Mouse (Mus musculus) hindbrain, embryonic 10.5 days (tissue): ENCODE measurements around the gene Tanc1. TPM values are rescaled to one million over a fixed set of nuclear protein-coding genes. Genes with fewer than 3 reads are reported as not detected.

ENCODE experiments used
- DNase-seq: peaks from one replicate; pipeline ENCODE4 v3.0.0-alpha.2; 2017; ENCODE audit warnings: low spot score
- H3K27ac ChIP-seq: fragments of 300-500 bp; sonication (generic); 2 replicates; pipeline ENCODE4 v1.5.1; 2016; ENCODE audit warnings: mild to moderate bottlenecking, moderate library complexity
- H3K27me3 ChIP-seq: fragments of 300-500 bp; sonication (generic); 2 replicates; pipeline ENCODE4 v1.6.1; 2016; ENCODE audit warnings: mild to moderate bottlenecking; ENCODE audit not compliant: poor library complexity, insufficient read depth, severe bottlenecking
- H3K36me3 ChIP-seq: fragments of 300-500 bp; sonication (generic); 2 replicates; pipeline ENCODE4 v1.6.1; 2016; ENCODE audit warnings: mild to moderate bottlenecking, moderate library complexity
- H3K4me1 ChIP-seq: fragments of 300-500 bp; sonication (generic); replicated peaks from 2 replicates; pipeline ENCODE4 v1.6.1; 2016; ENCODE audit warnings: mild to moderate bottlenecking
- H3K4me3 ChIP-seq: fragments of 300-500 bp; sonication (generic); 2 replicates; pipeline ENCODE4 v1.5.1; 2016; ENCODE audit warnings: mild to moderate bottlenecking, moderate library complexity
- H3K9me3 ChIP-seq: fragments of 300-500 bp; sonication (generic); 2 replicates; pipeline ENCODE4 v1.6.1; 2016; ENCODE audit warnings: mild to moderate bottlenecking, moderate library complexity
- WGBS: fragments of 180-500 bp; shearing (Covaris S2); methylation state at CpG from one replicate; pipeline ENCODE4 v1.1.7; 2016; 5-methylcytosine and 5-hydroxymethylcytosine counted together
- polyA plus RNA-seq: library from polyadenylated mRNA; unstranded; fragments of >200 nt; fragmentation: Nextera tagmentation; extraction: Ambion mirVana; gene quantifications from 2 replicates; pipeline ENCODE4 v1.2.1, GENCODE M21; 2016

The Tanc1 gene
- polyA plus RNA-seq, 1 experiment from 2014 or later, result 15.9 TPM

DNA sequence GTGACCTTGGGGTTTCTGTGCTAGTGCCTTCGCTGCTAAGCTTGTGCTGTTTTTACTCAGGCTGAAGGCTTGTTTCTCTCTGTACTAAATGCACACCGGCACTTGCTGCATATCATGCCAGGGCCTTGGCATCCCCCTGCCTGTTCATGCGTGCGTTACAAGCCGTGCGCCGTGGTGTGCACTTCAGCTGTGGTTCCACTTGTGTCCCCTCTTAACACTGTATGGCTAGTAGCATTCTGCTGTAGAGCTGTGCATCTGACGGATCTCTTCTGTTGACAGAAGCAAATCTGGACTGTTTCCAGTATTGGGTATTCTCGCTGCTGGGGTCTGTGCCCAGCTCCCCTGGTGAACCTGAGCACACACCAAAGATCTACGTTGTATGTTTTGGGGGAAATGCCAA lies 241.7 kb downstream of the Tanc1 start:
- H3K4me1 ChIP-seq, result peaks cover 3% of the 10 kb centered on the region
- no peak overlapping the region for H3K27ac ChIP-seq
- no peak for DNase-seq
- peaks cover 8% of the 10 kb centered on the region for H3K36me3 ChIP-seq
- H3K27me3 ChIP-seq, result no peaks in the 10 kb centered on the region
- 95% methylated on average over 10 of the region's 10 CpGs for WGBS
- no peaks in the 10 kb centered on the region for H3K9me3 ChIP-seq
- no peak overlapping the region for H3K4me3 ChIP-seq

DNA sequence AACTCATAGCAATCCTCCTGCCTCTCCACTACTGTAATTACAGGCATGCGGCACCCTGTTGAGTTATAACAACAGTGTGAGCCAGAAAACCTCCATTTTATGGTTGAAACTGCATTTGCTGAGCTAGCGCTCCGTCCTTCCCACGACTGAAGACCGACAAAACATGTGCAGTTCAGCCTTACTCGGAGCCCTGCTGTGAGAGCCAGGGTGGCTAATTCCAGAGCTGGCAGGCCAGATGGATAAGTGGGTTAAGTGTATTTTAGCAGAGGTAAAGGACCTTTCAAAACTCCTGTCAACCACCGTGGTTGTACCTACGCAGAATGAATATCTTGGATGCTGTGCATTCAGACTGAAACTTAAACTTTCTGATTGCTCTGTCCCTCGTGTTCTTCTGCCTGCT lies 242.5 kb downstream of the Tanc1 start:
- H3K27ac ChIP-seq, result no peak overlapping the region
- H3K27me3 ChIP-seq, result no peaks in the 10 kb centered on the region
- peaks cover 9% of the 10 kb centered on the region for H3K4me1 ChIP-seq
- H3K9me3 ChIP-seq, result no peaks in the 10 kb centered on the region
- WGBS, result 81% methylated on average over 9 of the region's 9 CpGs
- no peak for DNase-seq
- H3K4me3 ChIP-seq, result no peak overlapping the region
- peaks cover 8% of the 10 kb centered on the region for H3K36me3 ChIP-seq

DNA sequence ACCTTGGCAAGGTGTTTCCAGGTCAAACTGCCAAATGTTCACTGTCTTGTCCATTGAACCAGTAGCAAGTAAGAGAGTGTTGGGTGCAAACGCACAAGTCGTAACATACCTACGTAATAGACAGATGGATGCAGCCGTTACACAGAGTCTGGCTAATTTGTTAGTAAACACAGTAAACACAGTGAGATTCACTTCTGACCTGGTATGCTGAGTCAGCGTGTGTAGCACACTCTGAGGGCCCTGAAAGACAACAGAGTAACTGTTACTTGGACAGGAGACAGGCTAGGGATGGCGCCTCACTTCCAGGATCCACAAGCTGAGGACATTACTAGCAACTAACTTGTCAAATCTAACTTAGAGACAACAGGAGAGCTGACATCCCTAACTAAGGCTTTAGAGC lies 250.8 kb downstream of the Tanc1 start:
- Histone ChIP-seq H3K27me3 (0 out of 2 replicates have a peak, but pooled peaks cover 4% of the 10 kb centered on the region), H3K4me1 (peaks cover 15% of the 10 kb centered on the region), H3K27ac (no peak overlapping the region), H3K36me3 (no peaks in the 10 kb centered on the region), H3K4me3 (no peak overlapping the region), H3K9me3 (no peaks in the 10 kb centered on the region)
- whole genome bisulfite sequencing, result 90% methylated on average over 6 of the region's 6 CpGs
- no peak for DNase-seq

DNA sequence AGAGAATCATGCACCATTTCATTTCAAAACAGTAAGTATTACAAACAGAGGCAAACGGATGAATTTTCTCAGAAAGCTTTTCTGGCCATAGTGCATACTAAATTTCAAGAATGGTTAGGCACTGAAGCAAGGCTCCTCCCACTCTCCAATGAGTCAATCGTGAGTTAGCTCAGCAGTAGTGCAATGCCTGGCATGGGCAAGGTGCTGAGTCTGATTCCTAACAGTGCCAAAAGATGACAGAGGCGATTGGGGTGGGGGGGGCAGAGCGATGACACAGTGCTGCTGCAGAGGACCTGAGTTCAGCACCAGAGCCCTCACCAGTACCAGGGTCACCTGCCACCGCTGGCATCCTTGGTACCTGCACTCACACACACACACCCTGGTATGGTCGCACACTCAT lies 258.7 kb downstream of the Tanc1 start:
- 0 out of 2 replicates have a peak, but pooled peaks cover 8% of the 10 kb centered on the region for H3K36me3 ChIP-seq
- H3K4me1 ChIP-seq, result no peaks in the 10 kb centered on the region
- H3K27me3 ChIP-seq, result no peaks in the 10 kb centered on the region
- no peak overlapping the region for H3K4me3 ChIP-seq
- no peak overlapping the region for H3K27ac ChIP-seq
- H3K9me3 ChIP-seq, result no peaks in the 10 kb centered on the region
- WGBS, result 90% methylated on average over 6 of the region's 6 CpGs
- DNase-seq, result no peak

DNA sequence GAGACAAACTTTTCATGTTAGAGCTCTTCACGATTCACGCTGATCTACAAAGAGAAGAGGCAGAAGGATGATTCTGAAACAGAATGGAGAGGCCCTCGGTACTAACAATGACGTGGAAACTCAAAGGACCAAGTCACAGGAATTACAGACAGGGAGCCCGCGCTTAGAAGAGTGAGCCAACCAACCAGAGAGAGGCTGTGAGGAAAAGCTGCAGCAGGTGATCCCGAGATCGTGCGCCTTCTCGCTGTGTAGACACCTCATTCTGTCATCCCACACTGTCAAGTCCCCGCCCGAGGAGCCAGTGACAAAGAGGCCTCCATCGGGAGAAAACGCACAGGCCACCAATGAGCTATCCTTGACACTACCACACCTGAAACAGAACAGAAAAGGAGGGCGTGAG lies 264.6 kb downstream of the Tanc1 start:
- Histone ChIP-seq H3K4me1 (no peaks in the 10 kb centered on the region), H3K27ac (no peak overlapping the region), H3K27me3 (no peaks in the 10 kb centered on the region), H3K9me3 (peaks cover 7% of the 10 kb centered on the region; the same call in 1 of the 2 replicates), H3K4me3 (no peak overlapping the region), H3K36me3 (peaks cover 12% of the 10 kb centered on the region; the same call in 1 of the 2 replicates)
- 88% methylated on average over 15 of the region's 15 CpGs for WGBS
- no peak for DNase-seq

DNA sequence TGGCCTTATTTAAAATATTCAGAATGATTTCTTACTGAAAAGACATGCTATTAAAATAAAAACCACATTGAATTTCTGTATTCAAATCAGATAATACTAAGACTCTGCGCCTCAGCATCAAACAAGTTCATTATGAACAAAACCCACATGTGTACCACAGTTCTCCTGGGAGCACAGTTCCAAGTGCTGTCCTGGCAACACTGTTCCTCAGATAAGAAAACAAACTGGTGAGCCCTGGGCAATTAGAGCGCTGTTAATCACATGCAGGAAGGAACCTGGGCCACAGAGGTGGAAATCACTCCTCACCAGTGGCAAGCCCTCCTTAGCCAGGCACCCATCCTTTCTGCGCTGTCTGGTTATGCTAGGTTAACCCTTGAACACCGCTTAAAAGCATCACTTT lies 265.5 kb downstream of the Tanc1 start:
- H3K27ac ChIP-seq, result no peak overlapping the region
- peaks cover 7% of the 10 kb centered on the region; the same call in 1 of the 2 replicates for H3K9me3 ChIP-seq
- no peaks in the 10 kb centered on the region for H3K27me3 ChIP-seq
- no peak overlapping the region for H3K4me3 ChIP-seq
- H3K4me1 ChIP-seq, result 0 out of 2 replicates have a peak, but pooled peaks cover 6% of the 10 kb centered on the region
- H3K36me3 ChIP-seq, result peaks cover 7% of the 10 kb centered on the region; the same call in 1 of the 2 replicates
- DNase-seq, result no peak
- 87% methylated on average over 4 of the region's 4 CpGs for WGBS

DNA sequence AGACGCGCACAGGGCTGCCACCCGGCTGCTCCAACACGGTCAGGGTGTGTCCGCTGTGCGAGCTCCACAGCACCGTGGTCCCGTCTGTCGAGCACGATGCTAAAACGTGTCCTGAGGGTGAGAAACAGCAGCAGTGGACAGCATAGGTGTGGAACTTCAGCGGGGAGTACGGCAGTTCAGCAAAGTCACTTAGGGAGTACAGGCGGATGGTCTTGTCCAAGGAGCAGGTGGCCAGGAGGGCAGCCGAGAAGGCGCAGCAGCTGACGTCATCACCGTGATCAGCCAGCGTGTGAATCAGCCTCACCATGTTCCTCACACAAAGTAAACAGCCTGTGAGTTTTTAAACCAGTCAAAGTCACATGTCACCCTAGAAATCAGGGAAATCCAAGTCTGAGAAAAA lies 266.4 kb downstream of the Tanc1 start:
- no peak overlapping the region for H3K4me3 ChIP-seq
- H3K27ac ChIP-seq, result no peak overlapping the region
- no peak for DNase-seq
- peaks cover 11% of the 10 kb centered on the region; the same call in 1 of the 2 replicates for H3K4me1 ChIP-seq
- peaks cover 7% of the 10 kb centered on the region; the same call in 1 of the 2 replicates for H3K9me3 ChIP-seq
- H3K27me3 ChIP-seq, result no peaks in the 10 kb centered on the region
- peaks cover 4% of the 10 kb centered on the region; the same call in 1 of the 2 replicates for H3K36me3 ChIP-seq
- 80% methylated on average over 19 of the region's 19 CpGs for WGBS

DNA sequence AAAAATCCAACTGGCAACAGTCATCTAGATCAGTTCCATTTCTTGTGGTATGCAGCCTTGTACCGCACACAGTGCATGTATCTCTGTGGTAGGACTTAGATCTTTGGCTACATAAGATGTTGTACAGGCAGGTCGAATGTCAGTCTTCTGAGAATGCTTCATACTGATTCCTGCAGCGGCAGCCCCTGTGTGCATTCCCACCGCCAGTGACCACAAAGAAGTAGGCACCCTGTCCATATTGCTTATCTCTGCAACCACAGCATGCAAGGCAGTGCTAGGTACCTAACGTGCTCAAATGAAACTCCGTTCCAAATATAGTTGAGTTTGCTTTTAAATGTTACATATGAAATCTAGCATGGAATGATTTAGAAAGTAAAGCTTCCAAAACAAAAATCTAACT lies 269.6 kb downstream of the Tanc1 start:
- Histone ChIP-seq H3K36me3 (peaks cover 4% of the 10 kb centered on the region; the same call in 1 of the 2 replicates), H3K4me1 (peaks cover 11% of the 10 kb centered on the region; the same call in 1 of the 2 replicates), H3K4me3 (peak overlapping the region; percentile 70), H3K27me3 (no peaks in the 10 kb centered on the region), H3K27ac (peak overlapping the region; percentile 89; the same call in 1 of the 2 replicates), H3K9me3 (peaks cover 7% of the 10 kb centered on the region; the same call in 1 of the 2 replicates)
- 82% methylated on average over 6 of the region's 6 CpGs for WGBS
- DNase-seq, result no peak

DNA sequence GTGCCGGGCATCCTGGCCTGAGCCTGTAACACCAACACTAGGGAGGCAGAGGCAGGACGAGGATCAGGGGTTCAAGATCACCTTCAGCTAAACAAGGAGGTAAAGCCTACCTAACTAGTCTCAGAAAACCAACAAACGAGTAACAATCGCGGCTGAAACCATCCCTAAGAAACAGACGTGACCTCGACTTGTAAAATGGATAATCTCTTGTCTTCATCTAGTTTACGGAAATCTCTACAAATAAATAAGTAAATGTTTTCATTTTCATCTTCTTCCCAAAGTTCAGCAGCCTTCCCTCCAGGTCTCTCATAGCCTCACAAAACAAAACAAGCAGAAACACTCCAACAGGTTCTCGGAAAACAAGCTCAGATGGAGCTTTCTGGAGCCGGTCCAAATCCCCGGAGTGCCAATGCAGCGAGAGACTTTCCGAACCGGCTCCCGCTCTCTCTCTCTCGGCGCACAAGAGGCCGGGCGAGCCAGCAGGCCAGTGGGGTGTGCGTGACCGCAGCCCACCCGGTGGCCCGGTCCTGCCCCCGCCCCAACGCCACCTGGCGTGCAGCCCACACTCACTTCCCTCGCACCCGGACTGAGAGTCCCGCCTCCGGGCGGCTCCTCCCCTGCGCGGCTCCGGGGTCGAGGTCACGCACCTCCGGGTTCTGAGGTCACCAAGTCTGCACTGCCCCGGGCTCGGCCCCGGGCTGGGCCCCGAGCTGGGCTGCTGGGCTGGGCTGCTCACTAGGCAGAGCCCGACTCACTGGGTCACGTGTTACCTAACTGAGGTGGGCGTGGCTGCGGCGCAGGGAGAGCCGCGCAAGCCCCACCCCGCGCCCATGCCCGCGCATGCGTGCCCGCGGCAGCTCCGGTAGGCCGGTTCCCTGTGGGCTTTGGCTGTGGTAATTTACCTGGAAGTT lies 270.2 kb downstream of the Tanc1 start, which contains the start of gene Wdsub1:
TSS of gene Wdsub1 (minus strand) at position 761 of the 911 bp plus-strand sequence.
- 6% methylated on average over 57 of the region's 57 CpGs for WGBS
- Histone ChIP-seq H3K27me3 (no peaks in the 10 kb centered on the region), H3K4me1 (peaks cover 11% of the 10 kb centered on the region; the same call in 1 of the 2 replicates), H3K36me3 (peaks cover 4% of the 10 kb centered on the region; the same call in 1 of the 2 replicates), H3K27ac (peak within 1 kb of the TSS; percentile 89), H3K9me3 (peaks cover 7% of the 10 kb centered on the region; the same call in 1 of the 2 replicates), H3K4me3 (peak within 1 kb of the TSS; percentile 70)
- peak; percentile 94 for DNase-seq

DNA sequence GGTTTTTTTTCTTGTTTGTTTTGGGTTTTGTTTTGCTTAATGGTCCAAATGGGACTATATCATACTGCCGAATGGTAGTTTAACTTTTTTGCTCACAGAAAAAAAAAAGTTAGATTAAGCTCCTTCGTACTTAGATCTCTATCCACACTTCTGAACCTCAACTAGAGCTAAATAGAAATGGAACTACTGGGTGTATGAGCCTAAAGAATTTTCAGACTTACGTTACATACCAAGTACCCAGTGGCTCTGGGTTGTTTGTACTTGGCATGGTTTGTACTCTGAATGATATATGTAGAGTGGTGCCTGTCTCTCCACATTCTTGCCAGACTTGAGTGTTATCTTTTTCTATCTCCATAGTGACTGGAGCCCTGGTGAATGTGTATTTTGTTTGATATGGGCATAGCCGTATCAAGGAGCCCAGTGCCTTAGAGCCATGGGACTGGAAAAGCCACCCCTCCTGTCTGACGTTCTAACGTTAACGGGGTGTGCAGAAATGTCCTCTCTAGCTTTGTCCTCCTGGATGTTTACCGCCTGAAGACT lies 271.0 kb downstream of the Tanc1 start:
- Histone ChIP-seq H3K27ac (peak overlapping the region; percentile 89; the same call in 1 of the 2 replicates), H3K4me1 (peaks cover 11% of the 10 kb centered on the region; the same call in 1 of the 2 replicates), H3K9me3 (peaks cover 7% of the 10 kb centered on the region; the same call in 1 of the 2 replicates), H3K4me3 (peak overlapping the region; percentile 70), H3K27me3 (no peaks in the 10 kb centered on the region), H3K36me3 (peaks cover 4% of the 10 kb centered on the region; the same call in 1 of the 2 replicates)
- DNase-seq, result no peak
- WGBS, result 75% methylated on average over 8 of the region's 8 CpGs

DNA sequence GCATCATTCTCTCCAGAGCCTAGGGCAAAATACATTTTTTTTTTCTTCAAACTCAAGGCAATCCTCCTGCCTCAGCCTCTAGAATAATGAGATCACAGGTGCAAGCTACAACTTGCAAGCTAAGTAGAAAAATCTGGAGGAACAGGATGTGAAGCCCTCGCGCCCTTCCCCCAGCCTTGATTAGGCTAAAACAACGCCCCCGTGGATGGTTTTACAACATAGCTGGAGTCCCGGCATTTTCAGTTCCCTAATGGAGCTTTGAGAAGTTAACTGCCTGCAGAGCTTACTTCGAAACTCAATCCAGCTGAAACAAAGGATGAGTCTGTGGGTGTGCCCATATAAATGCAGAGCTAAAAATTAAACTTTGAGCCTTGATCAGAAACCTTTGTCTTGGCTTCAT lies 277.9 kb downstream of the Tanc1 start:
- WGBS, result 92% methylated on average over 6 of the region's 6 CpGs
- H3K4me3 ChIP-seq, result no peak overlapping the region
- H3K9me3 ChIP-seq, result no peaks in the 10 kb centered on the region
- H3K27me3 ChIP-seq, result no peaks in the 10 kb centered on the region
- peaks cover 29% of the 10 kb centered on the region for H3K36me3 ChIP-seq
- H3K4me1 ChIP-seq, result no peaks in the 10 kb centered on the region
- no peak for DNase-seq
- H3K27ac ChIP-seq, result no peak overlapping the region
